ENCODE assay signal across 12 mouse cellular contexts in genomic region chr17:15378413-15379109, GRCm38 (mm10). TPM values are rescaled to one million over a fixed set of nuclear protein-coding genes. Genes with fewer than 3 reads are reported as not detected.
DNase-seq lines count a peak whose midpoint lies in the region; ATAC-seq and TF ChIP-seq lines count a peak whose summit lies in the region.
"Had no signal": no experiment of that assay in that cellular context is flagged by ENCODE, and none has a peak within 500 bp of the region (broad histone marks: within the 10 kb centered on the region; RNA-seq: fewer than 3 reads in every experiment).

No protein-coding gene starts in this region.

- peaks cover 63% of the 10 kb centered on the region for H3K27me3 ChIP-seq in embryonic facial prominence, embryonic 11.5 days (ENCODE audit: control insufficient read depth, insufficient read depth, low read length)
- H3K27me3 ChIP-seq in hindbrain, embryonic 12.5 days: peaks cover 44% of the 10 kb centered on the region
- 0 out of 2 replicates have a peak, but pooled peaks cover 5% of the 10 kb centered on the region for H3K27me3 ChIP-seq in midbrain, embryonic 15.5 days (replicated peaks)

- H3K9me3 ChIP-seq in embryonic facial prominence, embryonic 11.5 days (replicated peaks; ENCODE audit: control insufficient read depth, low read length): no peaks in the 10 kb centered on the region
- H3K9me3 ChIP-seq in hindbrain, embryonic 12.5 days (replicated peaks): no peaks in the 10 kb centered on the region; the same call in 1 of the 2 replicates
- H3K9me3 ChIP-seq in midbrain, embryonic 15.5 days: no peaks in the 10 kb centered on the region
- H3K9me3 ChIP-seq: heart, embryonic 10.5 days had no signal

- intact Hi-C loops in left cerebral cortex, adult 2 months (cut with DNase I): loop anchor here (1.0 to 5.0 kb wide), 3 partner anchors 126 to 313 kb away; no protein-coding TSS in a partner anchor

- no peak for TF ChIP-seq POLR2A in brain, embryonic 14.5 days (IDR thresholded peaks at IDR 0.05; ENCODE audit: borderline replicate concordance, extremely low read depth, insufficient read depth, insufficient read length, poor library complexity, severe bottlenecking)

- H3K9ac ChIP-seq in embryonic facial prominence, embryonic 11.5 days (replicated peaks; ENCODE audit: low read length): no peak overlapping the region
- no peak overlapping the region for H3K9ac ChIP-seq in hindbrain, embryonic 12.5 days
- H3K9ac ChIP-seq in midbrain, embryonic 15.5 days: no peak overlapping the region

- H3K4me1 ChIP-seq in embryonic facial prominence, embryonic 11.5 days (ENCODE audit: control insufficient read depth, insufficient read depth, low read length): no peaks in the 10 kb centered on the region; the same call in 1 of the 2 replicates
- peaks cover 68% of the 10 kb centered on the region for H3K4me1 ChIP-seq in hindbrain, embryonic 12.5 days
- H3K4me1 ChIP-seq in midbrain, embryonic 15.5 days: peaks cover 54% of the 10 kb centered on the region

- no peak for TF ChIP-seq CTCF in brain, embryonic 14.5 days (IDR thresholded peaks at IDR 0.05; ENCODE audit: borderline replicate concordance, extremely low read depth, insufficient read depth, insufficient read length)
- no peak for TF ChIP-seq CTCF in left cerebral cortex, adult 2 months (IDR thresholded peaks at IDR 0.05)

- no peak overlapping the region for H3K27ac ChIP-seq in embryonic facial prominence, embryonic 11.5 days (replicated peaks; ENCODE audit: low read depth, low read length)
- H3K27ac ChIP-seq in hindbrain, embryonic 12.5 days: peak overlapping the region; percentile 98
- H3K27ac ChIP-seq in midbrain, embryonic 15.5 days: peak overlapping the region; percentile 19; the same call in 1 of the 2 replicates
- no peak overlapping the region for H3K27ac ChIP-seq in left cerebral cortex, adult 2 months
- H3K27ac ChIP-seq: heart, embryonic 10.5 days had no signal

- 7% methylated on average over 15 of the region's 15 CpGs for WGBS in embryonic facial prominence, embryonic 11.5 days
- 3% methylated on average over 15 of the region's 15 CpGs for WGBS in hindbrain, embryonic 12.5 days
- WGBS in midbrain, embryonic 15.5 days: 3% methylated on average over 15 of the region's 15 CpGs

- no peaks in the 10 kb centered on the region for H3K36me3 ChIP-seq in embryonic facial prominence, embryonic 11.5 days (replicated peaks; ENCODE audit: control insufficient read depth, insufficient read depth, low read depth, low read length)
- no peaks in the 10 kb centered on the region for H3K36me3 ChIP-seq in hindbrain, embryonic 12.5 days
- no peaks in the 10 kb centered on the region for H3K36me3 ChIP-seq in midbrain, embryonic 15.5 days (replicated peaks)
- H3K36me3 ChIP-seq: heart, embryonic 10.5 days had no signal

- no peak for ATAC-seq in embryonic facial prominence, embryonic 11.5 days (replicated peaks; ENCODE audit: insufficient number of reproducible peaks, low FRiP score, low TSS enrichment, low read depth)
- ATAC-seq in hindbrain, embryonic 12.5 days (ENCODE audit: low FRiP score): 0 out of 2 replicates have a peak, but pooled peaks have one; percentile 7
- no peak for ATAC-seq in midbrain, embryonic 15.5 days (replicated peaks)
- ATAC-seq: activated CD4-positive, CD25-positive, alpha-beta regulatory T cell, adult 4 months had no signal

- no peak overlapping the region for H3K4me3 ChIP-seq in embryonic facial prominence, embryonic 11.5 days (ENCODE audit: low read depth, low read length)
- H3K4me3 ChIP-seq in hindbrain, embryonic 12.5 days: no peak overlapping the region
- H3K4me3 ChIP-seq in midbrain, embryonic 15.5 days: no peak overlapping the region
- no peak overlapping the region for H3K4me3 ChIP-seq in left cerebral cortex, adult 2 months
- H3K4me3 ChIP-seq: erythroblast, embryonic 14.5 days; heart, embryonic 10.5 days had no signal

- DNase-seq in brain, embryonic 14.5 days (ENCODE audit: low read depth): peak; percentile 93
- DNase-seq in embryonic facial prominence, embryonic 11.5 days (ENCODE audit: low spot score): peak; percentile 19
- DNase-seq in gastrocnemius, postnatal 10 days: no peak
- no peak for DNase-seq in right cerebral cortex, postnatal 10 days (ENCODE audit: low spot score in 2 of 2)
- no peak for DNase-seq in cerebellum, postnatal 4 days (ENCODE audit: low spot score in 2 of 2)
- DNase-seq in left cerebral cortex, adult 2 months (ENCODE audit: extremely low spot score in 1 of 2, low spot score in 2 of 2): no peak
- DNase-seq: liver had no signal

- no peak overlapping the region for H3K4me2 ChIP-seq in embryonic facial prominence, embryonic 11.5 days (ENCODE audit: low read depth, low read length)
- peak overlapping the region; percentile 85 for H3K4me2 ChIP-seq in hindbrain, embryonic 12.5 days (replicated peaks)
- no peak overlapping the region for H3K4me2 ChIP-seq in midbrain, embryonic 15.5 days

RNA-seq across cellular contexts. Expression of gene Dll1, which starts 1.9 kb away (rescaled TPM):
- polyA plus RNA-seq in brain, embryonic 14.5 days (2012; rRNA removed): 48.4 and 74.1 TPM in 2 replicates
- 9.0 and 9.6 TPM in 2 replicates for polyA plus RNA-seq in embryonic facial prominence, embryonic 11.5 days (2014; fragmentation: Nextera tagmentation; extraction: Ambion mirVana)
- polyA plus RNA-seq in hindbrain, embryonic 12.5 days (2016; fragmentation: Nextera tagmentation; extraction: Ambion mirVana): 61.9 and 65.5 TPM in 2 replicates
- 20.5 and 24.0 TPM in 2 replicates for polyA plus RNA-seq in midbrain, embryonic 15.5 days (2015; fragmentation: Nextera tagmentation; extraction: Ambion mirVana)
- 10 to 100 TPM; 10.3 to 14.7 TPM for total RNA-seq in gastrocnemius, postnatal 10 days (2021)
- 1 to 10 TPM; 4.8 to 7.1 TPM for total RNA-seq in left cerebral cortex, adult 2 months (2021)

RNA-seq across cellular contexts. Expression of gene Fam120b, which starts 17.4 kb away (rescaled TPM):
- 23.8 and 29.5 TPM in 2 replicates for polyA plus RNA-seq in brain, embryonic 14.5 days (2012; rRNA removed)
- polyA plus RNA-seq in embryonic facial prominence, embryonic 11.5 days (2014; fragmentation: Nextera tagmentation; extraction: Ambion mirVana): 30.2 and 30.6 TPM in 2 replicates
- 41.6 and 44.6 TPM in 2 replicates for polyA plus RNA-seq in hindbrain, embryonic 12.5 days (2016; fragmentation: Nextera tagmentation; extraction: Ambion mirVana)
- polyA plus RNA-seq in midbrain, embryonic 15.5 days (2015; fragmentation: Nextera tagmentation; extraction: Ambion mirVana): 47.2 and 50.8 TPM in 2 replicates
- total RNA-seq in gastrocnemius, postnatal 10 days (2021): 10 to 100 TPM in 1 of 2 experiments, 1 to 10 TPM in 1; 9.8 to 12.0 TPM
- total RNA-seq in left cerebral cortex, adult 2 months (2021): 10 to 100 TPM; 45.3 to 46.1 TPM

Comparison
In these comparisons a context has a peak if more than half of its experiments do, and no peak if none do; other contexts are left out.
1. DNase-seq: peak in brain, embryonic 14.5 days (single experiment) and embryonic facial prominence, embryonic 11.5 days (single experiment); none in gastrocnemius, postnatal 10 days (single experiment), right cerebral cortex, postnatal 10 days (0 of 2), cerebellum, postnatal 4 days (0 of 2) and left cerebral cortex, adult 2 months (0 of 2).
2. H3K27ac ChIP-seq: peak in hindbrain, embryonic 12.5 days (single experiment) and midbrain, embryonic 15.5 days (single experiment); none in embryonic facial prominence, embryonic 11.5 days (single experiment) and left cerebral cortex, adult 2 months (single experiment).